Mouse (Mus musculus) bone marrow macrophage, adult 2 months (primary cell): ENCODE measurements at regions not wholly inside any gene's neighbourhood (a gene's known extent, or its start where the extent isn't known, plus 50 kb on each side); places are given as distances from the start of the nearest gene placed in this dataset.
A peak's percentile ranks its signal among the peaks of the same experiment; 100 is the strongest.

ENCODE experiments used
- H3K27ac ChIP-seq: 2 replicates; pipeline ENCODE4 v1.5.1; 2012; ENCODE audit warnings: low read depth, low read length; ENCODE audit not compliant: insufficient read depth
- H3K4me1 ChIP-seq: 2 replicates; pipeline ENCODE4 v1.6.1; 2012; ENCODE audit warnings: low read length; ENCODE audit not compliant: control insufficient read depth, insufficient read depth
- H3K4me3 ChIP-seq: 2 replicates; pipeline ENCODE4 v1.5.1; 2012; ENCODE audit warnings: mild to moderate bottlenecking, low read length, moderate library complexity; ENCODE audit not compliant: insufficient read depth
- CTCF ChIP-seq: IDR thresholded peaks from 2 replicates; pipeline ENCODE4 v1.5.1; 2012; ENCODE audit warnings: low read depth, mild to moderate bottlenecking, low read length, moderate library complexity
- POLR2A ChIP-seq: IDR thresholded peaks from 2 replicates; pipeline ENCODE4 v1.6.1; 2012; ENCODE audit warnings: mild to moderate bottlenecking, low read depth, low read length, borderline replicate concordance

- peak overlapping the region; percentile 14; the same call in 1 of the 2 replicates for H3K27ac ChIP-seq
- H3K4me3 ChIP-seq, result no peak overlapping the region
- TF ChIP-seq CTCF (no peak), POLR2A (no peak)
- H3K4me1 ChIP-seq, result peaks cover 32% of the 10 kb centered on the region
Observed at GRCm38 (mm10) chr6:31321066-31321846, 77.3 kb upstream of the Mkln1 start.

DNA sequence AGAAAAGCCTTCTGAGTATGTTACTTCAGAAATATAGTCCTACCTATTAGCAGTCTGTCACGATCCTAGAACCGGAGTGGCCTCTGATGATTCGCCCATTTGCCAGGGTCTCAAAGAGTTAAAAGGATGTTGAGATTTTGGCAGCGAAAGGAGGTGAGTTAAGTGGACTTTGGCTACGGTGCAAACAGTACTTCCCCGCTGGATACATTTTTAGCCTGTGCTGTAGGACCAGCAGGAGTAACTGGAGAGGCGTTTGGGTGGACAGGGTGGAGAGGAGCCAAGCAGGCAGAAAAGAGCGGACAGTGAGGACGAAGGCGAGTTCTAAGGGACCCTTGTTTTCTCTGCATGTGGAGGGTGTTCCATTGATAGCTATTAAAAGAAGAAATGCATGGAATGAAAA, 76.6 kb upstream of the Mkln1 start:
- Histone ChIP-seq H3K27ac (no peak overlapping the region), H3K4me1 (peaks cover 38% of the 10 kb centered on the region)
- TF ChIP-seq POLR2A (no peak), CTCF (no peak)

GRCm38 (mm10) chr6:31323228-31324190, 75.0 kb upstream of the Mkln1 start:
- TF ChIP-seq POLR2A, result no peak

More for the DNA sequence above, 76.6 kb upstream of the Mkln1 start:
- no peak overlapping the region for H3K4me3 ChIP-seq

DNA sequence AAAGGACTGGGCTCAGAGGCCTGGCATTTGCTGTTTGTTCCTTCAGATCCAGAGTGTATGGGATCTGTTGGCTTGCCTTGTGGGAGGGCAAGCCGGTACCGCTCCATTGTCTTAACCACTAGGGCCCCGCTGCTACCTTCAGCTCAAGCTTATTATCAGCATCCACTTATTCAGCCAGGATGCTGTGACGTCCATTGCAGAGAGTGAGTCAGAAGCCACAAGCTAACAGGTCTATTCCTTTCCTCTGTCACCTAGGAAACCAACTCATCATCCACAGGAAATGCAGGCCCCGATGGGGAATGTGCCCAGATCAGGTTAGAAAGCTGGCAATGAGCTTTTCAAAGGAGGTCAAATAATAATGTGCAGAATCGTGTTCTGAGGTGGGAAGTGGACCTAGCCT, 73.8 kb upstream of the Mkln1 start:
- TF ChIP-seq CTCF (no peak), POLR2A (no peak)
- Histone ChIP-seq H3K4me1 (peaks cover 29% of the 10 kb centered on the region), H3K27ac (no peak overlapping the region), H3K4me3 (no peak overlapping the region)

More at GRCm38 (mm10) chr6:31323228-31324190, 75.0 kb upstream of the Mkln1 start:
- Histone ChIP-seq H3K4me1 (peaks cover 32% of the 10 kb centered on the region), H3K27ac (no peak overlapping the region), H3K4me3 (no peak overlapping the region)

DNA sequence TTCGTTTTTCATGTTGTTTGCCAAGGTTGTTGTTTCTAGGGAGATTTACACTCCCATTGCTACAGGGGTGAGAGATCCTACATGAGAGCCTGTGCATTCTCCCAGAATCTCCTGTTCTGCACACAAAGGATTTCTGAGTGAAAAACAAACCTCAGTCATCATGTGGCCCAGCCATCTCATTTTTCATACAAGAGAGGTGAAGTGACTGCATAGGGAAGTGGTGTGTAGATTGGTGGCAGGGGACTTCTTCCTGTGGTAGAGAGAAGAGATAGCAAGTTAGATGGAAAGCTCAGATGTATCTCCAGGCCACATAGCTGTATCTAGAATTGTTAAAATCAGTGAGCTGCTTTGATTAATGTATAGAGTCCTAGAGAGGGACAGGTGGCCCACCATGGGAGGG, 72.9 kb upstream of the Mkln1 start:
- Histone ChIP-seq H3K4me3 (no peak overlapping the region), H3K4me1 (peaks cover 24% of the 10 kb centered on the region), H3K27ac (no peak overlapping the region)
- no peak for TF ChIP-seq POLR2A
- TF ChIP-seq CTCF, result no peak

DNA sequence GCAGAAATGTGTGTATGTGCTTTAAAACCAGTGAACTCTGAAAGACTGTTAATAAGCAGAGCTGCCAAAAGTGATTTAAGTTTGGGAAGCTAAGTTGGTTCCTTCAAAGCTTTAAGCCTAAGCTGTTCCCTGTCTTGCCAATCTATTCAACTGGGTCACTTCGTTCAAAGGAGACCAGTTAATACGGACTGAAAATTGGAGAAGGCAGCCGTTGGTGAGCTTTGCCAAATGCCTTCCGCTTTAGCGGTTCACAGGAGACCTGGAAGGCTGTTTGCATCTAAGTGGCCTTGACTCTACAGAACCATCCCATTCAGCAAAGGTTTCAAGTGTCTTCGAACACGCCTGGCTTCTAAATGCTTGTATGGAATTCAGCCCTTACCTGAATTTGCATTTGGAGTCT, 68.2 kb upstream of the Mkln1 start:
- Histone ChIP-seq H3K27ac (no peak overlapping the region), H3K4me3 (no peak overlapping the region), H3K4me1 (peaks cover 32% of the 10 kb centered on the region)
- no peak for TF ChIP-seq POLR2A

GRCm38 (mm10) chr6:31330868-31331267, 67.7 kb upstream of the Mkln1 start:
- Histone ChIP-seq H3K4me3 (no peak overlapping the region), H3K4me1 (peaks cover 29% of the 10 kb centered on the region), H3K27ac (no peak overlapping the region)
- no peak for TF ChIP-seq CTCF
- TF ChIP-seq POLR2A, result no peak

GRCm38 (mm10) chr6:31332254-31332653, 66.3 kb upstream of the Mkln1 start:
- Histone ChIP-seq H3K4me1 (peaks cover 21% of the 10 kb centered on the region), H3K27ac (peak overlapping the region; percentile 16), H3K4me3 (no peak overlapping the region)
- TF ChIP-seq POLR2A, result no peak
- no peak for TF ChIP-seq CTCF

GRCm38 (mm10) chr6:31332714-31333113, 65.8 kb upstream of the Mkln1 start:
- no peak for TF ChIP-seq CTCF
- TF ChIP-seq POLR2A, result no peak
- Histone ChIP-seq H3K4me3 (no peak overlapping the region), H3K27ac (no peak overlapping the region; the same call in 1 of the 2 replicates), H3K4me1 (peaks cover 21% of the 10 kb centered on the region)
